Mouse (Mus musculus) kidney, postnatal 0 days (tissue): ENCODE data around the gene Samd11. TPM values are rescaled to one million over a fixed set of nuclear protein-coding genes. Genes with fewer than 3 reads are reported as not detected.

Source experiments
- ATAC-seq: fragments of 200-750 bp; cut with Nextera tagmentation; replicated peaks from 2 replicates; pipeline ENCODE4 v1.8.0; 2017; ENCODE audit warnings: low read depth, moderate number of reproducible peaks, moderate TSS enrichment, moderate library complexity; ENCODE audit not compliant: low FRiP score
- DNase-seq: peaks from one replicate; pipeline ENCODE4 v3.0.0-alpha.2; 2016; ENCODE audit warnings: low spot score
- H3K27ac ChIP-seq: fragments of 300-500 bp; sonication (generic); 2 replicates; pipeline ENCODE4 v1.5.1; 2014; ENCODE audit warnings: mild to moderate bottlenecking
- H3K27me3 ChIP-seq: fragments of 300-500 bp; sonication (generic); 2 replicates; pipeline ENCODE4 v1.6.1; 2014; ENCODE audit warnings: low read length, mixed read lengths; ENCODE audit not compliant: insufficient read depth
- H3K36me3 ChIP-seq: fragments of 300-500 bp; sonication (generic); 2 replicates; pipeline ENCODE4 v1.6.1; 2014; ENCODE audit warnings: low read length, mixed read lengths; ENCODE audit not compliant: insufficient read depth
- H3K4me1 ChIP-seq: fragments of 300-500 bp; sonication (generic); replicated peaks from 2 replicates; pipeline ENCODE4 v1.6.1; 2014; ENCODE audit warnings: antibody characterized with exemption, low read length, mixed read lengths; ENCODE audit not compliant: insufficient read depth
- H3K4me2 ChIP-seq: fragments of 300-500 bp; sonication (generic); 2 replicates; pipeline ENCODE4 v1.6.1; 2014; ENCODE audit warnings: mild to moderate bottlenecking, low read length, moderate library complexity, mixed read lengths
- H3K4me3 ChIP-seq: fragments of 300-500 bp; sonication (generic); replicated peaks from 2 replicates; pipeline ENCODE4 v1.5.1; 2014; ENCODE audit warnings: low read depth, low read length
- H3K9ac ChIP-seq: fragments of 300-500 bp; sonication (generic); 2 replicates; pipeline ENCODE4 v1.6.1; 2014; ENCODE audit warnings: low read depth, low read length
- H3K9me3 ChIP-seq: fragments of 300-500 bp; sonication (generic); replicated peaks from 2 replicates; pipeline ENCODE4 v1.6.1; 2016; ENCODE audit warnings: low read length, inconsistent platforms, mixed read lengths
- CTCF ChIP-seq: IDR thresholded peaks from 2 replicates; pipeline ENCODE4 v1.5.1; 2016; ENCODE audit warnings: antibody characterized with exemption, low read depth, mild to moderate bottlenecking, moderate library complexity
- WGBS: fragments of 180-500 bp; shearing (Covaris S2); extraction: QIAGEN DNeasy Blood & Tissue Kit; methylation state at CpG from one replicate; pipeline ENCODE4 v1.1.7; 2014; 5-methylcytosine and 5-hydroxymethylcytosine counted together
- polyA plus RNA-seq: library from polyadenylated mRNA; unstranded; fragments of >200 nt; fragmentation: Nextera tagmentation; extraction: Ambion mirVana; gene quantifications from 2 replicates; pipeline ENCODE4 v1.2.1, GENCODE M21; 2015

Gene Samd11
- polyA plus RNA-seq, 1 experiment from 2014 or later = not detected

DNA sequence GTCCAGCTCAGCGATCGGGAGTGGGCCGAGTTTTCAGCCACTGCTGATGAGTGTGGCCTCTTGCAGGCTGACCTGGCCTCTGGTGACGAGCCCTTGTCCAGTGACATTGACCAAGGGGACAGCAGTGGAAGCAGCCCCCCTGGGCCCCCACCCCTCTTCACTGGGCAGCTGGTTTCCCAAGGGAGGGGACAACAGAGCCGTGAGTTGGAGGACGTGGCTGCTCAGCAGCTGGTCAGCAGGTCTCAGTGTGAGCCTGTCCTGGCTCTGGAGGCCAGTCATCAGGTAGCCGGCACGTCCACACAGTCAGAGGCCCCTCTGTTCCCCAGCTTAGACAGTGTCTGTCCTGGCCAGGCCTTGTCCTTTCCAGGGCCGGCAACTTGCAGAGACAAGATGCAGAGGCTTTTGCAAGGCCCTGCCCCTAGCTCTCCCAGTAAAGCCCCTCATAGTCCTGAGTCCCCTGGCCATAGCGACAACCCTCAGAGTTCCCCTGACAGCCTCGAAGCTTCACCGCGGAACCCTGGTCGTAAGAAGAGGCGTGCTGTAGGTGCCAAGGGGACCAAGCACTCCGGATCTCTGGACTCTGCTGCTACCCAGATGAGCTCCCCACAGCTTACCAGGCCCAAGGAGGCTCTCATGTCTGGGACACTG, 38.3 kb downstream of the Samd11 start:
- H3K9ac ChIP-seq = no peak overlapping the region
- H3K4me1 ChIP-seq = no peaks in the 10 kb centered on the region
- H3K4me3 ChIP-seq = no peak overlapping the region
- DNase-seq (no peak), ATAC-seq (no peak)
- H3K27ac ChIP-seq = no peak overlapping the region
- H3K36me3 ChIP-seq = no peaks in the 10 kb centered on the region
- no peak overlapping the region for H3K4me2 ChIP-seq
- H3K9me3 ChIP-seq = no peaks in the 10 kb centered on the region
- H3K27me3 ChIP-seq = no peaks in the 10 kb centered on the region
- 72% methylated on average over 16 of the region's 16 CpGs for WGBS
- no peak for TF ChIP-seq CTCF

DNA sequence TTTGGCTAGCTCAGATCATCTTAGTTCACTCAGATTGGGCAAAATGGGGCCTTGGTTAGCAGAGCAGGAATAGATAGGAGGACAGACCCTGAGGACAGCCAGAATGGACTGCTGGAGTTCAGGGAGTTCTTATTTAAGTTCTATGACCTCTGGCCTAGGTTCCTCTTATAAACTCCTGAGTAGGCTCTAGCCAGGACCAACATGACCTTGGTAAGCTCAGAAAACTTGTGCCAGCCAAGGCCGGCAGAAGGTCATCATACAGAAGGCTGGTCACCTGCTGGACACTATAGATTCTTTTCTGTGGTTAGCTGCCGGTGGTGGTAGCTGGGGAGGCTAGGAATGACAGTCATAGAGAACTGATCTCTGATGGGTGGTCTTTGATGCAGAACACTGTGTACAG, 39.3 kb downstream of the Samd11 start:
- Histone ChIP-seq H3K9me3 (no peaks in the 10 kb centered on the region), H3K36me3 (no peaks in the 10 kb centered on the region), H3K4me3 (no peak overlapping the region), H3K9ac (no peak overlapping the region), H3K27ac (no peak overlapping the region), H3K4me1 (no peaks in the 10 kb centered on the region), H3K27me3 (no peaks in the 10 kb centered on the region), H3K4me2 (no peak overlapping the region)
- 77% methylated on average over 2 of the region's 2 CpGs for WGBS
- DNase-seq (no peak), ATAC-seq (no peak)
- TF ChIP-seq CTCF = no peak

DNA sequence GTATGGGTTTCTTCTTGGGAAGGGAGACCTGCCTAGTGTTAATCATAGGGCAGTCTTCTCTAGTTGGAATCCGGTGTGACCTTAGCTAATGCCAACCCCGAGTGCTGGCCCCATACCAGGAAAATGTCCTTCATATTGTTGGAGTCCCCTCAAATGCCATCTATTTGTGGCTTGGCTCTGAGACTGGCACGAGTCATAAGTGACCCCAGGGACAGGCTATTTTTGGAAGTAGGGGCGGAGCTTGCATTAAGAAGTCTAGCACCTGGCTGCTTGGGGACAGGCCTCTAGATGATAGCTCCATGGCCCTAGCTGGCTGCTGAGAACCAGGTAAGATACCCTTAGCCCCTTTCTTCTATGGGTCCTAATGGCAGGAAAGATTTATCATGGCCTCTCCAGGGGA, 39.8 kb downstream of the Samd11 start, which contains the start of gene Perm1:
Gene Perm1, plus strand, starts transcription at position 220 of the 400 bp plus-strand sequence.
- no peaks in the 10 kb centered on the region for H3K9me3 ChIP-seq
- H3K4me3 ChIP-seq = no peak within 1 kb of the TSS
- H3K27me3 ChIP-seq = no peaks in the 10 kb centered on the region
- H3K27ac ChIP-seq = no peak within 1 kb of the TSS
- H3K9ac ChIP-seq = no peak within 1 kb of the TSS
- H3K4me2 ChIP-seq = no peak within 1 kb of the TSS
- DNase-seq = no peak
- TF ChIP-seq CTCF = no peak
- 68% methylated on average over 4 of the region's 4 CpGs for WGBS
- H3K4me1 ChIP-seq = no peaks in the 10 kb centered on the region
- no peaks in the 10 kb centered on the region for H3K36me3 ChIP-seq
- no peak for ATAC-seq

DNA sequence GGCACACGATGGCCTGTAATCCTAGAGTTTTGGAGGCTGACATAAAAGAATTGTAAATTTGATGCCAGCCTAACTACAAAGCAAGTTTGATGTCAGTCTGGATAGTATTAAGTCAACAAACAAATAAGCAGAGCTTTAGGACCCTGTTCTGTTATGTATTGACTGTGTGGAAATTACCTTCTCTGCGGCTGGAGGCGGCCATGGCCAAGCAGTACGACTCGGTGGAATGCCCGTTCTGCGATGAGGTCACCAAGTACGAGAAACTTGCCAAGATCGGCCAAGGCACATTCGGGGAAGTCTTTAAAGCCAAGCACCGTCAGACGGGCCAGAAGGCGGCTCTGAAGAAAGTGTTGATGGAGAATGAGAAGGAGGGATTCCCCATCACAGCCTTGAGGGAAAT, 42.3 kb downstream of the Samd11 start:
- WGBS = 90% methylated on average over 13 of the region's 13 CpGs
- no peak for TF ChIP-seq CTCF
- no peak overlapping the region for H3K9ac ChIP-seq
- no peaks in the 10 kb centered on the region for H3K27me3 ChIP-seq
- H3K4me2 ChIP-seq = no peak overlapping the region
- H3K4me1 ChIP-seq = no peaks in the 10 kb centered on the region
- no peak overlapping the region for H3K4me3 ChIP-seq
- no peak overlapping the region for H3K27ac ChIP-seq
- no peak for ATAC-seq
- no peak for DNase-seq
- no peaks in the 10 kb centered on the region for H3K9me3 ChIP-seq
- H3K36me3 ChIP-seq = no peaks in the 10 kb centered on the region

DNA sequence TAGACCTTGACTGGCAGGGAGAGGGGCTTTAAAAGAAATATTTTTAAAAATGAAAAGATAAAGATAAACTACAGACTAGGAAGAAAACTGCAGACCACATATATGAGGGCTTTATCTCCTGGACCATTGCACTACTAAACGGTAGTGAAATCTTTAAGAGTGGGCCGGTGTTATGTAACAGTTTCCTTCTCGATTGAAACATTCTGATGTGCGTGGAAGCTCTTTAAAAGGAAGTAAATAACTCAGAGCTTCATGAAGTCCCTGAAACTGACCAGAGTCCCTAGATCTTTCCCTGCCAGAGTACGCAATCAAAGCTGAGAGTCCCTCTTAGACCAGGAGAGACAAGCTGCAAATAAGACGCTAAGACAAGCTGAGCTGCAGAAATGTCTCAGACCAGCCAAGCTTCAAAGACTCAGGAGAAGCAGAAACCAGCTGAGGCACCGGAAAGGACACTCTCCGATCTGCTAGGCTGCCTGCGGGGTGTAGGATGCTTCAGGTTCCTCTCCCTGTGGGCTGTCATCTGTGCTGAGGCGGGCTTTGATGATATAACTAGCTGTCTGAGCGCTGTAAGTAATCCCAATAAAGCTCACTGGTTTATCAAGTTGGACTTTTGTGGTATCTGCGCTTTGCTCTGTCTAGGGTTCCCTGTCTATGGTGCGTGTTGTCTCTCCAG, 45.4 kb downstream of the Samd11 start:
- Histone ChIP-seq H3K9me3 (no peaks in the 10 kb centered on the region), H3K27ac (no peak overlapping the region), H3K4me2 (no peak overlapping the region), H3K27me3 (no peaks in the 10 kb centered on the region), H3K4me3 (no peak overlapping the region), H3K9ac (no peak overlapping the region), H3K4me1 (no peaks in the 10 kb centered on the region), H3K36me3 (no peaks in the 10 kb centered on the region)
- TF ChIP-seq CTCF = no peak
- 68% methylated on average over 13 of the region's 13 CpGs for WGBS
- no peak for ATAC-seq
- DNase-seq = no peak

DNA sequence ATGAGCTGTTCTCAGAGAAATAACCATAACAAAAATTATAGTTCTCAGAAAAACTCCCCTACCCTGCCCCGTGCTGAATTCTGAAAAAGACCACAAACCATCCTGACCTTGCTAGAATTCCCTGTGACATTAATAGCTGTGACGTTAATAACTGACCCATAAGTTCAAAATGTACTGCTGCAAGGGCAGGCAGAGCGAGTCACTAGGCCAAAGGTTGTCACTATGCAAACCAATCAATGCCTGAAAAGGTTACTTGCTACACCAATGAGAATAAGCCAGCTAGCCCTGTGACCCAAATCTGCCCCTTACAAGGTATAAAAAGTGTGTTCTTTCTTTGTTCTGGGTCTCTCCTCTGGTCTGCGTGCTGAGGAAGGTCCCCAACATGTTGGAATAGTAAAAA, 46.6 kb downstream of the Samd11 start:
- 80% methylated on average over 4 of the region's 4 CpGs for WGBS
- Histone ChIP-seq H3K27ac (no peak overlapping the region), H3K4me2 (no peak overlapping the region), H3K9me3 (no peaks in the 10 kb centered on the region), H3K36me3 (no peaks in the 10 kb centered on the region), H3K27me3 (no peaks in the 10 kb centered on the region), H3K4me1 (peaks cover 3% of the 10 kb centered on the region; the same call in 1 of the 2 replicates), H3K4me3 (no peak overlapping the region), H3K9ac (no peak overlapping the region)
- ATAC-seq = no peak
- no peak for TF ChIP-seq CTCF
- DNase-seq = no peak
